Mouse (Mus musculus) cerebellum, adult 2 months (tissue): ENCODE results near the gene Tex48. TPM values are rescaled to one million over a fixed set of nuclear protein-coding genes. Genes with fewer than 3 reads are reported as not detected.
A peak's percentile ranks its signal among the peaks of the same experiment; 100 is the strongest.

Experiments used
- DNase-seq, 2 experiments: peaks; one replicate each; pipeline ENCODE4 v3.0.0; 2021
- H3K27ac ChIP-seq: fragments of 200-500 bp; 2 replicates; pipeline ENCODE4 v1.5.1; 2012; ENCODE audit warnings: low read length, control low read depth, inconsistent platforms; ENCODE audit not compliant: insufficient read depth
- H3K27me3 ChIP-seq: fragments of 200-500 bp; 2 replicates; pipeline ENCODE4 v1.6.1; 2012; ENCODE audit warnings: inconsistent platforms, mild to moderate bottlenecking, low read length, moderate library complexity; ENCODE audit not compliant: control insufficient read depth, insufficient read depth
- H3K4me1 ChIP-seq: fragments of 200-500 bp; 2 replicates; pipeline ENCODE4 v1.6.1; 2011; ENCODE audit warnings: low read length; ENCODE audit not compliant: control insufficient read depth, insufficient read depth
- H3K4me3 ChIP-seq: fragments of 200-500 bp; replicated peaks from 2 replicates; pipeline ENCODE3; 2011; ENCODE audit warnings: mild to moderate bottlenecking, low read depth, low read length, control low read depth; ENCODE audit not compliant: insufficient read depth
- CTCF ChIP-seq: fragments of 200-500 bp; IDR thresholded peaks from 2 replicates; pipeline ENCODE4 v1.5.1; 2011; ENCODE audit warnings: low read depth, mild to moderate bottlenecking, control low read depth, low read length, moderate library complexity, borderline replicate concordance; ENCODE audit not compliant: insufficient read depth
- POLR2A ChIP-seq: fragments of 200-500 bp; IDR thresholded peaks from 2 replicates; pipeline ENCODE4 v1.6.1; 2011; ENCODE audit warnings: low read length, control low read depth, borderline replicate concordance; ENCODE audit not compliant: insufficient read depth
- WGBS: fragments of 180-500 bp; shearing (Covaris S2); methylation state at CpG from one replicate; pipeline ENCODE4 v1.1.7; 2018; 5-methylcytosine and 5-hydroxymethylcytosine counted together
- polyA plus RNA-seq: library from polyadenylated mRNA; depleted of rRNA; stranded (reverse); fragments of >200 nt; gene quantifications from 2 replicates; pipeline ENCODE4 v1.2.3, GENCODE M21; 2012

Tex48 gene
- polyA plus RNA-seq, 1 experiment = not detected

DNA sequence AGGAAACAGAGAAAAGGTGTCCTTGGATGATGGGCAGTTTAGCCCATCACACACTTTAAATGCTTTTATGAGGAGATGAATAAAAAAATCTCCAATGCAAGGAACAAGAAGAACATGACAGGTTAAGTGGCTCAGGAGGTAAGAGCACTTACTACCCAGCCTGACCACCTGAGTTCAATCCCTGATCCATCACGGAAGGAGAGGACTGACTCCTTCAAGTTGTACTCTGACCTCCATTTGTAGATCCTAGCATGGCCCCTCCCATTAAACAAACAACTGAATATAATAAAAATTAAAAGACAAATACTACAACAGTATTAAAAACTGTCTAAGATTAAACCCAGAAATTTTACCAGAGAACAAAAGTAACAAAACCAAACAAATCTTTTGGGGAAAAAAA lies 16.3 kb downstream of the Tex48 start:
- no peak overlapping the region; the same call in 1 of the 2 replicates for H3K27ac ChIP-seq
- H3K4me3 ChIP-seq = no peak overlapping the region
- H3K27me3 ChIP-seq = no peaks in the 10 kb centered on the region
- H3K4me1 ChIP-seq = no peaks in the 10 kb centered on the region
- DNase-seq = no peak
- no peak for TF ChIP-seq CTCF
- TF ChIP-seq POLR2A = no peak
- WGBS = 82% methylated on average over 1 of the region's 1 CpGs

DNA sequence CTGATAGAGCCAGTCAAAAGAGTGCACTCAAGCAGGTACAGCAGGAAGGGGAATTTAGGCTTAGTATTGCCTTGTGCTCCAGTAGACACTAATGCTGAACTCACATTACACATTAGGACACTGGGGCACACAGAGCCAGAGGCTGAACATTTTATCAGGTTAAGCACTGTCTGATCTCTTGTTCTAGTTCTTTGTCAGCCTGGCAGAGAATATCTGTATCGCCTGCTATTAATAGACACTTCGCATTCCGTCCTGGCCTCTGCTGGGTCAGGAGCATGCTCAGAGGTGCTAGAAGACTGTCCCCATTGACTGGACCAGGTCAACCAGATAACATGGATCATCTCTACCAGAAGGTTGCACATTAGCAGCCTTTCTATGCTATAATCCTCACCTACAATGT lies 16.7 kb downstream of the Tex48 start:
- H3K27me3 ChIP-seq = no peaks in the 10 kb centered on the region
- H3K4me3 ChIP-seq = no peak overlapping the region
- H3K27ac ChIP-seq = no peak overlapping the region; the same call in 1 of the 2 replicates
- 85% methylated on average over 3 of the region's 3 CpGs for WGBS
- no peaks in the 10 kb centered on the region for H3K4me1 ChIP-seq
- DNase-seq = peak in 1 of 2 experiments; percentile 8
- TF ChIP-seq POLR2A (no peak), CTCF (no peak)

DNA sequence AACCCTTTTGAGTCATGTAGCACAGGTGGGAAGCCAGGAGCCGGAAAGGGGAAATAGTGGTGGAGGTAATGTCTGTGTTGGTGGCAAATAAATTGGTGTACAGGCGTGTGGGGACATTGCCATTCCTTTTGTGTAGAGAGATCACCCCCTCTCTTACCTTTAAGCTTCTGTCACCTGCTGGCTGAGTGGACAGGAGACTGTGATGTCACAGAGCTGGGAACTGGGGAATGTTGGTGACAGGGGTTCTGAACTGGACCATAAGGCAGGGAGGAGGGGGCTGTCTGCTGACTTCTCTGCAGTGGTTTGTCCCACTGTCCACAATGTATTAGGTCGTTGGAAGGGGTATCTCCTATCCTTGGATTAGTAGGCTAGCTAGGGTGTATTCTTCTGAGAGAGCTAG lies 17.3 kb downstream of the Tex48 start, which contains the start of gene Gm11213:
Gene Gm11213, minus strand, starts transcription at position 317 of the 400 bp plus-strand sequence.
- TF ChIP-seq CTCF = no peak
- no peak for TF ChIP-seq POLR2A
- WGBS = 79% methylated on average over 3 of the region's 3 CpGs
- no peaks in the 10 kb centered on the region for H3K27me3 ChIP-seq
- no peaks in the 10 kb centered on the region for H3K4me1 ChIP-seq
- no peak within 1 kb of the TSS for H3K4me3 ChIP-seq
- DNase-seq = no peak
- no peak within 1 kb of the TSS; the same call in 1 of the 2 replicates for H3K27ac ChIP-seq

DNA sequence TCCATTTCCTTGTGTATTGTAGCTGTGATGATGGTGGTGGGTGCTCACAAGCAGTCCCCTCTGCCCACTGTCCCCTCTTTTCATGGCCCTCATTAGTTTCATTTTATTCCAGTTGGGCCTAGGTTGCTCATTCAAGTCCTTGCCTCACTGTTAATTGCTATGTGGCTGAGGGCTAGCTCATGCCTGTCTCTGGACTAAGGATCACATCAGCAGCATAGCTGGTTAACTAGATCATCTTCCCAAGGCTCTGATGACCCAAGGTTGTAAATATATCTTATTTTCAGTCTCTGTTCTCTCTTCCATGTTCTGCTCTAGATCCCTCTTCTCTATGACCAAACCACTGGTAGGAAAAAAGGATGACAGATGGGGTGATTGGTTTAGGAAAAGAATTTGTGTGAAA lies 21.0 kb downstream of the Tex48 start:
- Histone ChIP-seq H3K4me1 (no peaks in the 10 kb centered on the region), H3K4me3 (no peak overlapping the region), H3K27ac (no peak overlapping the region), H3K27me3 (no peaks in the 10 kb centered on the region)
- no peak for TF ChIP-seq POLR2A
- no peak for TF ChIP-seq CTCF
- no peak for DNase-seq

DNA sequence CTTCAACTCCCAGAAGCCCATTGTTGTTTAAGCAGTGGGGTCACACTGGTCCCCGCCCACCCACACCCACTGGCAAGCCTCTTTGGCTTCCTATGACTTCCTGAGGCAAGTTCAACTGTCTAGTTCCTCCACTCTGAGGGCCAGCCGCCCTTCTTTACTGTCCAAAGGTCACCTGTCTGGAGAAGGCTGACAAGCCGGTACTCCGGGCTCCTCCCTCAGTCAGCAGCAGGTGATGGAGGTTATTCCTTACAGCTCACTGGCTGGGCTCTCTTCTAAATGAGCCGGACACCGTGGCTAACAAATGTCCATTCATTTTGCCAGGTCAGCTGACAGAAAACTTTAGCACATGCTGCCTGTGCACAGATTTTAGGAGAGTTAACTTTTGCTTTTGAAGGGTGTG lies 21.4 kb downstream of the Tex48 start:
- no peaks in the 10 kb centered on the region for H3K4me1 ChIP-seq
- WGBS = 71% methylated on average over 6 of the region's 6 CpGs
- DNase-seq = no peak
- TF ChIP-seq POLR2A (no peak), CTCF (no peak)
- no peaks in the 10 kb centered on the region for H3K27me3 ChIP-seq
- H3K27ac ChIP-seq = no peak overlapping the region
- no peak overlapping the region for H3K4me3 ChIP-seq

DNA sequence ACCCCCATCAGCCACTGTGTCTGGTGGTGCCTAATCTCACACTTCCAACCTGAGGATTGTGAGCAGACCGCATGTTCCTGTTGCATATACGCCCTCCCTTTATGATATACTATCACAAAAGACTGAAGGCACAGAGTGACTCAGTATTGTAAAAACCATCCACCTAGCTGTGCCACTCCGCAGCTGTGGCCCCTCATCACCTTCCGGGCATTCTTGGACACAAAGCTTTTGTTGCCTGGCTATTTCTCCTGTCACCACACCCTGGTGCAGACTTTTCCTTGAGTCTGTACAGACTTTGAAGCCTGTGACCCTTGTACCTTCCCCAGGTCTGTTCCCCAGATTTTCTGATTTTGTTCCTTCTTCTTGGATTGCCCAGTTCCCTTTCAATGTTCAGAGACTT lies 26.2 kb downstream of the Tex48 start:
- no peak overlapping the region for H3K27ac ChIP-seq
- no peaks in the 10 kb centered on the region; the same call in 1 of the 2 replicates for H3K27me3 ChIP-seq
- H3K4me3 ChIP-seq = no peak overlapping the region
- H3K4me1 ChIP-seq = no peaks in the 10 kb centered on the region
- 96% methylated on average over 4 of the region's 4 CpGs for WGBS
- no peak for TF ChIP-seq POLR2A
- TF ChIP-seq CTCF = no peak
- no peak for DNase-seq

DNA sequence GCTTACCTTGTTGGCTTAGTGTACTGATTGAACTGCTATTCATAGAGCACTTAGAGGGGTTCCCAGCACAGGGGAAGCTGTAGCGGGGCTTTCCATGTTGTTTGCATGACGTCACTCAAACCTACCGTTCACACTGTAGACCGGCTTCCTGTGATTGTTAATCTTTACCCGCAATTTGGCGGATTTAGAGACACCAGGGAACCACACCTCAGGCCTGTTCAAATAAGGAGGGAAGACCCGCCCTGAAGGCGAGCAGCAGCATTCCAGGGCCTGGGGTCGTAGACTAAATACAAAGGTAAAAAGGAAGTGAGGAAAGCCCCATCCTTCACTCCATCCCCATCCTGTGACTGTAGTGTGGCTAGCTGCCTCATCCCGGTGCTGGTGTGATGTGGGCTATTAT lies 27.0 kb downstream of the Tex48 start:
- Histone ChIP-seq H3K27ac (no peak overlapping the region), H3K4me3 (no peak overlapping the region), H3K4me1 (no peaks in the 10 kb centered on the region), H3K27me3 (no peaks in the 10 kb centered on the region; the same call in 1 of the 2 replicates)
- no peak for TF ChIP-seq CTCF
- TF ChIP-seq POLR2A = no peak
- DNase-seq = no peak
- WGBS = 84% methylated on average over 10 of the region's 10 CpGs

DNA sequence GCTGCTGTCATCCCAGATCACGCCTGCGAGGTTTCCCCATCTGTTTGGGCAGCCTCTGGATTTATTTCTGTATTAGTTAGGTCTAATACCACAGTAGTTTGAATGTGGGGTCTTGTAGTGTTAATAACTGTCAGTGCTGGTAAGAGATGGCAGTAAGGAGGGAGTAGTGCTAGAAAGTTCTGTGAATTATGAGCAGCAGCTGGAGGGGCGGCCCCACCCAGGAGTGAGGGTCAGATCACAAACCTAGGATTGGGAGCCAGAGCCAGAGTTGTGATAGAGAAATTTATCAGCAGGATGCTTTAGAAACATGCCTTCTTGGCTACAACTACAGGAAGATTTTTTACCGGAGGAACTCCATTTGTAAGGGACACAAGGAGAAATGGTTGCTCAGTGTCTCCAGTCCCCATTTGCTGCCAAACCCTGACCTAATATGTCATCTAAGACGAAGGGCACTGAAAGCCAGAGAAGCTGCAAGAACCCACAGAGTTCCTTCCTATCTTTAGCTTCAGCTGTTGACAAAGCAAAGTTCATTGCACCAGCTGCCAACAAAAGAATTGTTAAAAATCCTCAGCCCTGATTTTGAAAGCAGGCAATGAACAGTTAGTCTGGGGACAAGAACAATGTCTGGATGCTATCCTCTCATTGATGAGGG lies 27.6 kb downstream of the Tex48 start:
- Histone ChIP-seq H3K4me3 (no peak overlapping the region), H3K27ac (no peak overlapping the region), H3K4me1 (no peaks in the 10 kb centered on the region), H3K27me3 (no peaks in the 10 kb centered on the region; the same call in 1 of the 2 replicates)
- TF ChIP-seq POLR2A = no peak
- TF ChIP-seq CTCF = no peak
- WGBS = 69% methylated on average over 5 of the region's 5 CpGs
- DNase-seq = no peak
